Mouse (Mus musculus) stomach, postnatal 0 days (tissue): Measurements from ENCODE around the gene Slc5a6. TPM values are rescaled to one million over a fixed set of nuclear protein-coding genes. Genes with fewer than 3 reads are reported as not detected.

ENCODE experiments used
- ATAC-seq: fragments of 200-750 bp; cut with Nextera tagmentation; 2 replicates; pipeline ENCODE4 v1.8.0; 2017; ENCODE audit not compliant: low FRiP score, low TSS enrichment
- DNase-seq: peaks from one replicate; pipeline ENCODE4 v3.0.0-alpha.2; 2016; ENCODE audit warnings: low spot score
- H3K27ac ChIP-seq: fragments of 300-500 bp; sonication (generic); replicated peaks from 2 replicates; pipeline ENCODE4 v1.5.1; 2014; ENCODE audit warnings: mild to moderate bottlenecking, control low read depth
- H3K27me3 ChIP-seq: fragments of 300-500 bp; sonication (generic); 2 replicates; pipeline ENCODE4 v1.6.1; 2014; ENCODE audit warnings: low read length; ENCODE audit not compliant: control insufficient read depth, insufficient read depth
- H3K36me3 ChIP-seq: fragments of 300-500 bp; sonication (generic); 2 replicates; pipeline ENCODE4 v1.6.1; 2014; ENCODE audit warnings: low read length, mixed read lengths; ENCODE audit not compliant: control insufficient read depth, insufficient read depth
- H3K4me1 ChIP-seq: fragments of 300-500 bp; sonication (generic); replicated peaks from 2 replicates; pipeline ENCODE4 v1.6.1; 2014; ENCODE audit warnings: antibody characterized with exemption; ENCODE audit not compliant: control insufficient read depth, insufficient read depth
- H3K4me2 ChIP-seq: fragments of 300-500 bp; sonication (generic); replicated peaks from 2 replicates; pipeline ENCODE4 v1.6.1; 2014; ENCODE audit warnings: low read depth, mild to moderate bottlenecking, control low read depth, moderate library complexity
- H3K4me3 ChIP-seq: fragments of 300-500 bp; sonication (generic); 2 replicates; pipeline ENCODE4 v1.5.1; 2014; ENCODE audit warnings: low read depth, low read length, control low read depth
- H3K9ac ChIP-seq: fragments of 300-500 bp; sonication (generic); 2 replicates; pipeline ENCODE4 v1.6.1; 2014; ENCODE audit warnings: mild to moderate bottlenecking, low read length, control low read depth, mixed read lengths
- H3K9me3 ChIP-seq: fragments of 300-500 bp; sonication (generic); 2 replicates; pipeline ENCODE4 v1.6.1; 2016; ENCODE audit warnings: low read length; ENCODE audit not compliant: control insufficient read depth
- CTCF ChIP-seq: IDR thresholded peaks from 2 replicates; pipeline ENCODE4 v1.5.1; 2016; ENCODE audit warnings: antibody characterized with exemption, low read depth, mild to moderate bottlenecking, moderate library complexity
- EP300 ChIP-seq: optimal IDR thresholded peaks from 2 replicates; pipeline ENCODE3; 2016; ENCODE audit warnings: antibody characterized with exemption
- WGBS: fragments of 180-500 bp; shearing (Covaris S2); extraction: QIAGEN DNeasy Blood & Tissue Kit; methylation state at CpG from one replicate; pipeline ENCODE4 v1.1.7; 2014; 5-methylcytosine and 5-hydroxymethylcytosine counted together
- polyA plus RNA-seq: library from polyadenylated mRNA; unstranded; fragments of >200 nt; fragmentation: Nextera tagmentation; extraction: Ambion mirVana; gene quantifications from 2 replicates; pipeline ENCODE4 v1.2.1, GENCODE M21; 2015

Gene Slc5a6
- polyA plus RNA-seq, 1 experiment from 2014 or later = 4.2 TPM

GRCm38 (mm10) chr5:31073176-31073575 is 24.5 kb upstream of the Slc5a6 start:
- DNase-seq (no peak), ATAC-seq (no peak)
- Histone ChIP-seq H3K4me2 (no peak overlapping the region), H3K4me1 (no peaks in the 10 kb centered on the region), H3K36me3 (peaks cover 62% of the 10 kb centered on the region), H3K4me3 (no peak overlapping the region), H3K9ac (no peak overlapping the region), H3K27ac (no peak overlapping the region), H3K9me3 (no peaks in the 10 kb centered on the region), H3K27me3 (no peaks in the 10 kb centered on the region)
- no peak for TF ChIP-seq CTCF
- no peak for TF ChIP-seq EP300
- WGBS = 88% methylated on average over 12 of the region's 12 CpGs

DNA sequence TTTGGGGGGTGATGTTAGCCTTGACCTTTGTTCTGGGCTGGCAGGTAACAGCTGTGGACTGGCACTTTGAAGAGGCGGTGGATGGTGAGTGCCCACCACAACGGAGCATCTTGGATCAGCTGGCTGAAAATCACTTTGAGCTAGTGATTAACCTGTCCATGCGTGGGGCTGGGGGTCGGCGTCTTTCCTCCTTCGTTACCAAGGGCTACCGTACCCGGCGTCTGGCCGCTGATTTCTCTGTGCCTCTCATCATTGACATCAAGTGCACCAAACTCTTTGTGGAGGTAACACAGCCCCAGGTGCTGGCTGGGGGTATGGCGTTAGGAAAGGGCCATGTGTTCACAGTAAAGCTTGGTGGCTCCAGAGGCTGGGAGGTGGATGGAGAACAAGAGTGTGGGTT is 23.1 kb upstream of the Slc5a6 start:
- Histone ChIP-seq H3K4me1 (no peaks in the 10 kb centered on the region), H3K9ac (no peak overlapping the region), H3K4me2 (no peak overlapping the region), H3K36me3 (peaks cover 66% of the 10 kb centered on the region), H3K9me3 (no peaks in the 10 kb centered on the region), H3K27me3 (no peaks in the 10 kb centered on the region), H3K27ac (no peak overlapping the region), H3K4me3 (no peak overlapping the region)
- DNase-seq (no peak), ATAC-seq (no peak)
- no peak for TF ChIP-seq CTCF
- TF ChIP-seq EP300 = no peak
- WGBS = 93% methylated on average over 11 of the region's 11 CpGs

DNA sequence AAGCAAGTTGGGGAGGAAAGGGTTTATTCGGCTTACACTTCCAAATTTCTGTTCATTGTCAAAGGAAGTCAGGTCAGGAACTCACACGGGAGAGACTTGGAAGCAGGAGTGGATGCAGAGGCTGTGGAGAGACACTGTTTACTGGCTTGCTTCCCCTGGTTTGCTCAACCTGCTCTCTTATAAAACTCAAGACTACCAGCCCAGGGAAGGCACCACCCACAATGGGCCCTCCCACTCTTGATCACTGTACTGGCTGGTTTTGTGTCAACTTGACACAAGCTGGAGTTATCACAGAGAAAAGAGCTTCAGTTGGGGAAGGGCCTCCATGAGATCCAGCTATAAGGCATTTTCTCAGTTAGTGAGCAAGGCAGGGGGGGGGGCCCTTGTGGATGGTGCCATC is 22.3 kb upstream of the Slc5a6 start:
- H3K27me3 ChIP-seq = no peaks in the 10 kb centered on the region
- WGBS = 74% methylated on average over 2 of the region's 2 CpGs
- H3K4me2 ChIP-seq = no peak overlapping the region
- H3K36me3 ChIP-seq = peaks cover 67% of the 10 kb centered on the region
- no peak overlapping the region for H3K9ac ChIP-seq
- ATAC-seq (no peak), DNase-seq (no peak)
- no peaks in the 10 kb centered on the region for H3K9me3 ChIP-seq
- H3K4me3 ChIP-seq = no peak overlapping the region
- TF ChIP-seq EP300 (no peak), CTCF (no peak)
- H3K4me1 ChIP-seq = no peaks in the 10 kb centered on the region
- H3K27ac ChIP-seq = no peak overlapping the region

DNA sequence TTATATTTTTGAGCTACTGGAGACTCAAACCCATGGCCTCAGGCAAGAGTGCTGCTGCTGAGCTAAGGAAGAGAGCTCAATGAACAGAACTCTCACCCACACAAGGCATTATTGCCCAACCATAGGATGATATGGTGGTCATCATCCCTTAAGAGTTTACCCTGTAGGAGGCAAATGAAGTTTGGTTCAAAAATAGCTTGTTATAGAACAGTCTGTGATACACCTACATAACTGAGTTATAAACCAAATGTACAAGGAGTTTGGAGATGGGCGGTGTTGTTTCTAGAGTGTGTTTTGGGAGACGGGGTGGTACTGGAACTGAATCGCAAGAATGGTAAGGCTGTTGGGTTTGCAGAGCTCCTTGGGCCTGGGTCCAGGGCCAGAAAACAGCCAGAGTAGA is 21.1 kb upstream of the Slc5a6 start:
- TF ChIP-seq EP300 (no peak), CTCF (no peak)
- no peak overlapping the region for H3K27ac ChIP-seq
- DNase-seq (no peak), ATAC-seq (no peak)
- H3K4me3 ChIP-seq = no peak overlapping the region
- H3K4me2 ChIP-seq = no peak overlapping the region
- 95% methylated on average over 3 of the region's 3 CpGs for WGBS
- H3K36me3 ChIP-seq = peaks cover 60% of the 10 kb centered on the region
- H3K4me1 ChIP-seq = no peaks in the 10 kb centered on the region
- H3K9ac ChIP-seq = no peak overlapping the region
- no peaks in the 10 kb centered on the region for H3K9me3 ChIP-seq
- H3K27me3 ChIP-seq = no peaks in the 10 kb centered on the region

DNA sequence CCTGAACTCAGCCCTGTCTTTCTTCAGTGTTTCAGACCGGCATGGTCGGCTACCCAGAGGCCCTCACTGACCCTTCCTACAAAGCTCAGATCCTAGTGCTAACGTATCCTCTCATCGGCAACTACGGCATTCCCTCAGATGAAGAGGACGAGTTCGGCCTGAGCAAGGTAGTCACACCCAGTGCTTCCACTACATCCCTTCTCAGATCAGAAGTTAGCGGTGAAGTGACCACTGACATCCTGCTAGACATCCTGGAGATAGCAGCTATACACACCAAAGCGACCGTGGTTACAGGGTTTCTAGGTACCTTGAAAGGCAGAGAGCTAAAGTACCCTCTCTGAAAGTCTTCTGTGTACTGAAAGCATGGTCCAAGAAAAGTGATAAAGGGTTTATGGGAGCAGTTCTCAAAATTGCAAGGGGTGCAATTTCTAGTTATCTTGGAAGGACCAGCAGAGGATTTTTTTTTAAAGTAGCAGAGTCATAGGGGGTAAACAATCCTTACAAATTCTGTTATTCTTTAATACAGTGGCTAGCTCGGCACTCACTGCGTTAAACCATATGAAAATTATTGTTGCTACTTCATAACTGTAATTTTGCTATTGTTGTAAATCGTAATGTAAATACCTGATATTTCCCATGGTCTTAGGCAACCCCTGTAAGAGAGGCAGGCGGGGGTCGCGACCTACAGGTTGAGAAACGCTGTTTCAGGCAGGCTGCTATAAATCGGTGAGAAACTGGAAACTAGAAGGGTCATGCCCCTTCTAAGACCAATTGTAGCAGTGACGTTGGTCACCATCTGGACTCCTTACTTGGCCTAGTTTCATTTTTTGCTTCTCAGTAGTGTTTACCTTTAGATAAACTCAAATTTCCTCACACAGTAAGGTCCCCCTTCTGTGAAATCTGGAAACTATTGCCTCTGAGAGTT is 6.8 kb upstream of the Slc5a6 start:
- H3K9me3 ChIP-seq = no peaks in the 10 kb centered on the region
- no peaks in the 10 kb centered on the region for H3K27me3 ChIP-seq
- DNase-seq (no peak), ATAC-seq (no peak)
- peaks cover 10% of the 10 kb centered on the region; the same call in 1 of the 2 replicates for H3K36me3 ChIP-seq
- 22% methylated on average over 19 of the region's 19 CpGs for WGBS
- TF ChIP-seq EP300 (no peak), CTCF (no peak)
- H3K27ac ChIP-seq = peak overlapping the region; percentile 58
- H3K4me2 ChIP-seq = peak overlapping the region; percentile 98
- no peaks in the 10 kb centered on the region for H3K4me1 ChIP-seq
- peak overlapping the region; percentile 60 for H3K4me3 ChIP-seq
- H3K9ac ChIP-seq = peak overlapping the region; percentile 69
